15 mouse cellular contexts compared by ENCODE assay signal in genomic region chr1:20478695-20479094, GRCm38 (mm10).
DNase-seq lines count a peak whose midpoint lies in the region; ATAC-seq and TF ChIP-seq lines count a peak whose summit lies in the region.
"Had no signal": no experiment of that assay in that cellular context is flagged by ENCODE, and none has a peak within 500 bp of the region (broad histone marks: within the 10 kb centered on the region; RNA-seq: fewer than 3 reads in every experiment).

No protein-coding gene starts in this region.

- no peak overlapping the region for H3K4me3 ChIP-seq in limb, embryonic 13.5 days
- no peak overlapping the region for H3K4me3 ChIP-seq in limb, embryonic 10.5 days
- H3K4me3 ChIP-seq in forebrain, postnatal 0 days (ENCODE audit: low read depth, low read length) = peak overlapping the region; percentile 41; the same call in 1 of the 2 replicates
- no peak overlapping the region for H3K4me3 ChIP-seq in midbrain, embryonic 11.5 days (ENCODE audit: low read depth, low read length)
- no peak overlapping the region for H3K4me3 ChIP-seq in neural tube, embryonic 14.5 days (ENCODE audit: low read depth, low read length)

- H3K4me2 ChIP-seq in limb, embryonic 13.5 days (replicated peaks) = peak overlapping the region; percentile 73; the same call in 1 of the 2 replicates
- peak overlapping the region; percentile 71 for H3K4me2 ChIP-seq in forebrain, postnatal 0 days (ENCODE audit: low read depth)
- H3K4me2 ChIP-seq in midbrain, embryonic 11.5 days = peak overlapping the region; percentile 82; the same call in 1 of the 2 replicates
- peak overlapping the region; percentile 63 for H3K4me2 ChIP-seq in neural tube, embryonic 14.5 days (ENCODE audit: low read depth, low read length)

- DNase-seq in limb, embryonic 10.5 days (ENCODE audit: low spot score) = no peak
- DNase-seq in forebrain, postnatal 0 days = no peak
- no peak for DNase-seq in midbrain, embryonic 11.5 days (ENCODE audit: low spot score, missing footprints)
- DNase-seq in thymus, postnatal 14 days = no peak
- no peak for DNase-seq in urinary bladder, postnatal 4 days (ENCODE audit: low spot score in 2 of 2)
- DNase-seq in frontal cortex, postnatal 14 days (ENCODE audit: low spot score in 2 of 2) = no peak
- DNase-seq: kidney, adult 11 months; kidney, postnatal 25 days; liver; liver, postnatal 0 days; lung, postnatal 14 days; thymus, postnatal 4 days had no signal

- TF ChIP-seq CTCF in forebrain, postnatal 0 days (IDR thresholded peaks at IDR 0.05; ENCODE audit: low read depth) = no peak

- peaks cover 14% of the 10 kb centered on the region; the same call in 1 of the 2 replicates for H3K4me1 ChIP-seq in limb, embryonic 13.5 days
- H3K4me1 ChIP-seq in limb, embryonic 10.5 days = peaks cover 11% of the 10 kb centered on the region
- H3K4me1 ChIP-seq in forebrain, postnatal 0 days (ENCODE audit: insufficient read depth) = no peaks in the 10 kb centered on the region
- peaks cover 3% of the 10 kb centered on the region; the same call in 1 of the 2 replicates for H3K4me1 ChIP-seq in midbrain, embryonic 11.5 days (ENCODE audit: control insufficient read depth, insufficient read depth, low read length)
- H3K4me1 ChIP-seq in neural tube, embryonic 14.5 days (ENCODE audit: control insufficient read depth, insufficient read depth, low read length) = 0 out of 2 replicates have a peak, but pooled peaks cover 4% of the 10 kb centered on the region

- peaks cover 36% of the 10 kb centered on the region for H3K27me3 ChIP-seq in limb, embryonic 13.5 days
- peaks cover 28% of the 10 kb centered on the region for H3K27me3 ChIP-seq in limb, embryonic 10.5 days (ENCODE audit: low read depth, poor library complexity, severe bottlenecking)
- H3K27me3 ChIP-seq in forebrain, postnatal 0 days (ENCODE audit: insufficient read depth, low read length) = no peaks in the 10 kb centered on the region
- no peaks in the 10 kb centered on the region for H3K27me3 ChIP-seq in midbrain, embryonic 11.5 days (ENCODE audit: control insufficient read depth, insufficient read depth, low read length)
- H3K27me3 ChIP-seq in neural tube, embryonic 14.5 days (ENCODE audit: control insufficient read depth, insufficient read depth, low read length) = no peaks in the 10 kb centered on the region
- H3K27me3 ChIP-seq: heart, embryonic 12.5 days had no signal

- H3K27ac ChIP-seq in limb, embryonic 13.5 days = no peak overlapping the region
- H3K27ac ChIP-seq in limb, embryonic 10.5 days = no peak overlapping the region
- H3K27ac ChIP-seq in forebrain, postnatal 0 days (ENCODE audit: low read depth, low read length) = no peak overlapping the region
- no peak overlapping the region for H3K27ac ChIP-seq in midbrain, embryonic 11.5 days (ENCODE audit: low read depth, low read length)
- no peak overlapping the region for H3K27ac ChIP-seq in neural tube, embryonic 14.5 days (ENCODE audit: low read depth, low read length)

- WGBS in limb, embryonic 13.5 days = 63% methylated on average over 3 of the region's 3 CpGs
- 67% methylated on average over 3 of the region's 3 CpGs for WGBS in limb, embryonic 10.5 days
- 81% methylated on average over 3 of the region's 3 CpGs for WGBS in forebrain, postnatal 0 days
- 83% methylated on average over 3 of the region's 3 CpGs for WGBS in midbrain, embryonic 11.5 days
- WGBS in neural tube, embryonic 14.5 days = 52% methylated on average over 3 of the region's 3 CpGs

- no peaks in the 10 kb centered on the region for H3K9me3 ChIP-seq in limb, embryonic 13.5 days
- no peaks in the 10 kb centered on the region for H3K9me3 ChIP-seq in limb, embryonic 10.5 days (replicated peaks)
- H3K9me3 ChIP-seq in forebrain, postnatal 0 days (ENCODE audit: low read length) = no peaks in the 10 kb centered on the region
- H3K9me3 ChIP-seq in midbrain, embryonic 11.5 days (ENCODE audit: control insufficient read depth, low read length) = no peaks in the 10 kb centered on the region
- H3K9me3 ChIP-seq in neural tube, embryonic 14.5 days (ENCODE audit: control insufficient read depth, low read length) = no peaks in the 10 kb centered on the region
- H3K9me3 ChIP-seq: heart, embryonic 12.5 days had no signal

- no peak overlapping the region for H3K9ac ChIP-seq in limb, embryonic 13.5 days
- no peak overlapping the region for H3K9ac ChIP-seq in forebrain, postnatal 0 days
- H3K9ac ChIP-seq in midbrain, embryonic 11.5 days (ENCODE audit: low read length) = peak overlapping the region; percentile 61; the same call in 1 of the 2 replicates
- no peak overlapping the region for H3K9ac ChIP-seq in neural tube, embryonic 14.5 days (replicated peaks; ENCODE audit: low read depth, low read length)
- H3K9ac ChIP-seq: liver, postnatal 0 days had no signal

- no peak for ATAC-seq in limb, embryonic 13.5 days (ENCODE audit: low FRiP score, low read depth)
- ATAC-seq in forebrain, postnatal 0 days = no peak
- ATAC-seq in midbrain, embryonic 11.5 days (ENCODE audit: low FRiP score) = no peak; the same call in 1 of the 2 replicates
- ATAC-seq in neural tube, embryonic 14.5 days (ENCODE audit: low read depth) = no peak

- no peaks in the 10 kb centered on the region for H3K36me3 ChIP-seq in limb, embryonic 13.5 days
- H3K36me3 ChIP-seq in limb, embryonic 10.5 days = no peaks in the 10 kb centered on the region
- no peaks in the 10 kb centered on the region for H3K36me3 ChIP-seq in forebrain, postnatal 0 days (ENCODE audit: insufficient read depth)
- H3K36me3 ChIP-seq in midbrain, embryonic 11.5 days (ENCODE audit: control insufficient read depth, insufficient read depth, low read length) = no peaks in the 10 kb centered on the region
- no peaks in the 10 kb centered on the region for H3K36me3 ChIP-seq in neural tube, embryonic 14.5 days (ENCODE audit: control insufficient read depth, insufficient read depth, low read length)
- H3K36me3 ChIP-seq: heart, embryonic 12.5 days had no signal
